Mouse (Mus musculus): ENCODE results near the gene Polr1c. TPM values are rescaled to one million over a fixed set of nuclear protein-coding genes. Genes with fewer than 3 reads are reported as not detected.

Polr1c gene
- polyA plus RNA-seq, 1 experiment from 2014 or later = 100 TPM

DNA sequence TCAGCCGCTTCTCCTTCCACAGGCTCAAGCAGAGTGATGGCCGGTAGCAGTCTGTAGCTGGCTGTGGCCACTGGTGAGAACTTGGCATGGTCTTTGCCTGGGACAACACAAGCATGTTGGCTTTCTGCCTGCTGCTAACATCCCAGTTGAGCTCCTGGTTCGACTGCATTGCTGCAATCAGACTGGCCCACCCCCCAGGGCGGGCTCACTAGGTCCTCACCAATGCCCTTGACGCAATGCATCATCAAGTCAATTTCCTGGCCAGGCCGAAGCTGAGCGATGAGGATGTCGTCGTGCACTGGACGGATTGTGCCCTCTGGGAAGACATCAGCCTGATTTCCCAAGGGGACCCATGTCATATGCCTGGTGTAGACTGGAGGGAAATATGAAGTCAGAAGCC lies 3.3 kb downstream of the Polr1c start:
- whole genome bisulfite sequencing = 85% methylated on average over 10 of the region's 10 CpGs
- Histone ChIP-seq H3K9ac (ENCODE audit: low read depth, low read length) (no peak overlapping the region), H3K36me3 (ENCODE audit: control insufficient read depth, insufficient read depth, low read length) (peaks cover 29% of the 10 kb centered on the region), H3K4me2 (replicated peaks; ENCODE audit: low read depth, low read length) (no peak overlapping the region), H3K9me3 (ENCODE audit: control insufficient read depth, low read length) (no peaks in the 10 kb centered on the region), H3K4me1 (replicated peaks; ENCODE audit: control insufficient read depth, insufficient read depth, low read length) (peaks cover 7% of the 10 kb centered on the region), H3K4me3 (ENCODE audit: low read depth, low read length) (no peak overlapping the region), H3K27me3 (ENCODE audit: control insufficient read depth, insufficient read depth, low read length) (no peaks in the 10 kb centered on the region), H3K27ac (ENCODE audit: low read depth, low read length) (no peak overlapping the region)
- DNase-seq (ENCODE audit: low spot score) = peak; percentile 10
- ATAC-seq (ENCODE audit: low FRiP score) = no peak

DNA sequence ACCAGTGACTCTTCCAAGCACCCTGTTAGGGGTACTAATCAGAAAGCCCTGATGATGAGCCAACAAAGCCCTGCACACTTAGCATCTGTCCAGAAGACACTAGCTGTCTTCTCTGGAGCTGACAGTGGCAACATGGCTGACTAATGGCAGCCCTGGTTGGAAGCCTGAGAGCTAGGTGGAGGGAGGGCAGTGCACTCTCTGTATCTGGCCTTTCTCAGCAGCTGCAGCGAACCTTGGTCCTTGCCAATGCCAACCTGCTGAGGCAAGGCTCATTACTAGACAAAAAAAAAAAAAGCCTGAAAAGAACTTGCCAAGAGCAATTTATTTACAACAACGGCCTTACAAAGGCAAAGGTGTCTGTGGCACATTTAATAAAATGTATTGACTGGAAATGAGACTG lies 4.2 kb downstream of the Polr1c start:
- 89% methylated on average over 2 of the region's 2 CpGs for WGBS
- Histone ChIP-seq H3K9me3 (ENCODE audit: control insufficient read depth, low read length) (no peaks in the 10 kb centered on the region), H3K27me3 (ENCODE audit: control insufficient read depth, insufficient read depth, low read length) (no peaks in the 10 kb centered on the region), H3K4me1 (replicated peaks; ENCODE audit: control insufficient read depth, insufficient read depth, low read length) (peaks cover 5% of the 10 kb centered on the region), H3K27ac (ENCODE audit: low read depth, low read length) (no peak overlapping the region), H3K36me3 (ENCODE audit: control insufficient read depth, insufficient read depth, low read length) (peaks cover 29% of the 10 kb centered on the region), H3K9ac (ENCODE audit: low read depth, low read length) (no peak overlapping the region), H3K4me3 (ENCODE audit: low read depth, low read length) (no peak overlapping the region), H3K4me2 (replicated peaks; ENCODE audit: low read depth, low read length) (no peak overlapping the region)
- ATAC-seq (ENCODE audit: low FRiP score) = no peak
- DNase-seq (ENCODE audit: low spot score) = no peak

DNA sequence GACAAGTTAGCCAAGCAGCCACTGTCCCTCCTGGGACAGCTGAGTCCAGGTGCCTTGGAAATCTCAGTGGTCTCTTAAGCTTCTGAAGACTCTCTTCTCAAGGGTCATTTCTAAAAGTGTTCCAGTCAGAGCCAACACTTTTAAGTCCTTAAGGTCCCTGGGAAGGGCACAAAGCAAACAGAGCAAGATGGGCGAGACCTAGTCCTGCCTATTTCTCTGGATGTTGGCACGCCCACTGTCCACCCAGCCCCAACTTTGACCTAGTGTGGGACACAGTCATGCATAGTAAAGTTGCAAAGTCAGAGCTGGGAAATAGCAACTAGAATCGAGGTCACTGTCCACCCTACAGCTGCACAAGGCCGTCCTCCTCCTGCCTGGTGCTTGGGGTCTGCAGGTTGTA lies 4.9 kb downstream of the Polr1c start:
- Histone ChIP-seq H3K9ac (ENCODE audit: low read depth, low read length) (no peak overlapping the region), H3K4me3 (ENCODE audit: low read depth, low read length) (no peak overlapping the region), H3K27me3 (ENCODE audit: control insufficient read depth, insufficient read depth, low read length) (no peaks in the 10 kb centered on the region), H3K4me1 (replicated peaks; ENCODE audit: control insufficient read depth, insufficient read depth, low read length) (peaks cover 3% of the 10 kb centered on the region), H3K4me2 (replicated peaks; ENCODE audit: low read depth, low read length) (no peak overlapping the region), H3K36me3 (ENCODE audit: control insufficient read depth, insufficient read depth, low read length) (peaks cover 29% of the 10 kb centered on the region), H3K27ac (ENCODE audit: low read depth, low read length) (no peak overlapping the region), H3K9me3 (ENCODE audit: control insufficient read depth, low read length) (no peaks in the 10 kb centered on the region)
- WGBS = 87% methylated on average over 4 of the region's 4 CpGs
- DNase-seq (ENCODE audit: low spot score) (no peak), ATAC-seq (ENCODE audit: low FRiP score) (no peak)

DNA sequence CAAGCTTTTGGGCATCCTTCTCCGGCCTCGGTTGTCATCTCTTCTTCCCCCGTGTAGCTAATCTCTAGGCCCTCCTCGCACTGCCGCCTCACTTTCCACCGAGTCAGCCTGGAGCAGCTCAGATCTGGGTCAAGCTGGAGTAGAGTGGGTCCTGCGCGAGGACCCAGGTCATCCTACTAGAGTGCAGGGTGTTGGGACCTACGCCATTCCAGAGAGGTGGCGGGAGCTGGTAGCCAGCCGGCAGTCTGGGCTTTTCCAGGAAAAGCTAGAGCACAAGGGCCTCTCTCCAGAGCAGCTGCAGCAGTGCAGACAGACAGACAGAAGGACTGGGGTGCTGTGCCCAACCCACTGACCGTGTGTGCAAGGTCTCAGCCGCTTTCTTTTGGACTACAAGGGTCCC lies 5.6 kb downstream of the Polr1c start:
- DNase-seq (ENCODE audit: low spot score) (no peak), ATAC-seq (ENCODE audit: low FRiP score) (no peak)
- Histone ChIP-seq H3K9me3 (ENCODE audit: control insufficient read depth, low read length) (no peaks in the 10 kb centered on the region), H3K4me1 (replicated peaks; ENCODE audit: control insufficient read depth, insufficient read depth, low read length) (peaks cover 3% of the 10 kb centered on the region), H3K36me3 (ENCODE audit: control insufficient read depth, insufficient read depth, low read length) (peaks cover 33% of the 10 kb centered on the region), H3K4me3 (ENCODE audit: low read depth, low read length) (no peak overlapping the region), H3K27ac (ENCODE audit: low read depth, low read length) (no peak overlapping the region), H3K9ac (ENCODE audit: low read depth, low read length) (no peak overlapping the region), H3K4me2 (replicated peaks; ENCODE audit: low read depth, low read length) (no peak overlapping the region), H3K27me3 (ENCODE audit: control insufficient read depth, insufficient read depth, low read length) (no peaks in the 10 kb centered on the region)
- WGBS = 89% methylated on average over 13 of the region's 13 CpGs

DNA sequence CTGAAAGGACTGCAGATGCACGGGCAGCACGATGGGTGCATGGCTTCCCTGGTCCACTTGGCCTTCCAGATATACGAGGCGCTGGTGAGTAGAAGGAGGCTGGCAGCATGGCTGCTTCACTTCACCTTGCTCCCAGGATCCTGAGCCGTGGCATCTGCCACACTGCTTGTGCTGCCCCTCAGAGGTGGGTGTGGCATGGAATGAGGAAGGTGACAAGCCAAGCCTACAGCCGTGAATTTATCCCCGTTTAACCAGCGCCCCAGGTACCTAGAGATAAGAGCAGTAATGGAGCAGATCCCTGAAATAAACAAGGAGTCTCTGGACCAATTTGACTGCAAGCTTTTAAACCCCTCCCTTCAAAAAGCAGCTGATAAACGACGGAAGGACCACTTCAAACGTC lies 6.4 kb downstream of the Polr1c start:
- no peak overlapping the region for H3K4me2 ChIP-seq (replicated peaks; ENCODE audit: low read depth, low read length)
- 86% methylated on average over 11 of the region's 11 CpGs for WGBS
- H3K9ac ChIP-seq (ENCODE audit: low read depth, low read length) = no peak overlapping the region
- no peaks in the 10 kb centered on the region for H3K9me3 ChIP-seq (ENCODE audit: control insufficient read depth, low read length)
- no peak for ATAC-seq (ENCODE audit: low FRiP score)
- DNase-seq (ENCODE audit: low spot score) = no peak
- H3K4me3 ChIP-seq (ENCODE audit: low read depth, low read length) = no peak overlapping the region
- H3K27ac ChIP-seq (ENCODE audit: low read depth, low read length) = no peak overlapping the region
- H3K4me1 ChIP-seq (replicated peaks; ENCODE audit: control insufficient read depth, insufficient read depth, low read length) = no peaks in the 10 kb centered on the region; the same call in 1 of the 2 replicates
- H3K36me3 ChIP-seq (ENCODE audit: control insufficient read depth, insufficient read depth, low read length) = peaks cover 37% of the 10 kb centered on the region
- H3K27me3 ChIP-seq (ENCODE audit: control insufficient read depth, insufficient read depth, low read length) = no peaks in the 10 kb centered on the region

GRCm38 (mm10) chr17:46239516-46240114 lies 8.2 kb downstream of the Polr1c start:
- DNase-seq (ENCODE audit: low spot score) = no peak
- Histone ChIP-seq H3K36me3 (ENCODE audit: control insufficient read depth, insufficient read depth, low read length) (peaks cover 31% of the 10 kb centered on the region; the same call in 1 of the 2 replicates), H3K9ac (ENCODE audit: low read depth, low read length) (no peak overlapping the region), H3K4me1 (replicated peaks; ENCODE audit: control insufficient read depth, insufficient read depth, low read length) (no peaks in the 10 kb centered on the region), H3K9me3 (ENCODE audit: control insufficient read depth, low read length) (no peaks in the 10 kb centered on the region), H3K27me3 (ENCODE audit: control insufficient read depth, insufficient read depth, low read length) (no peaks in the 10 kb centered on the region), H3K4me3 (ENCODE audit: low read depth, low read length) (no peak overlapping the region), H3K4me2 (replicated peaks; ENCODE audit: low read depth, low read length) (no peak overlapping the region), H3K27ac (ENCODE audit: low read depth, low read length) (no peak overlapping the region)
- ATAC-seq (ENCODE audit: low FRiP score) = no peak
- 95% methylated on average over 15 of the region's 15 CpGs for WGBS

DNA sequence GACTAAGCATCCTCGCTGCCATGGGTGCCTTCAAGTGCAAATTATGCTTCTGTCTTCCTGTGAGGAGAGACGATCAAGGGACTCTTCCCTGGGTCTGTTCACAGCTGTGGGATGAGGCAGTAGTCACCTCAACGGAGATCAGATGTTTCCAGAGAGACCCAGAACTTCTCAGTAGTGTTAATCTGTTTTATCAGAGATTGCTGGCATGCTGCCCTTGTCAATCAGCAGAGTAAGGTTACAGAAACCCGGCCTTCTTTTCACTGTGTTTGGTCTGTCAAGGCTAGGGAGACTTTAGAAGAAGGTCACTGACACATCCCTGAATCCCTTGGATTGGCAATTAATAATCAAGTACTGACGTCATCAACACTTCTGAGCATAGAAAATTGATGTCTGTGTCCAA lies 10.4 kb downstream of the Polr1c start:
- WGBS = 88% methylated on average over 5 of the region's 5 CpGs
- no peak for DNase-seq (ENCODE audit: low spot score)
- no peak for ATAC-seq (ENCODE audit: low FRiP score)
- H3K36me3 ChIP-seq (ENCODE audit: control insufficient read depth, insufficient read depth, low read length) = peaks cover 25% of the 10 kb centered on the region; the same call in 1 of the 2 replicates
- H3K4me3 ChIP-seq (ENCODE audit: low read depth, low read length) = no peak overlapping the region
- H3K9ac ChIP-seq (ENCODE audit: low read depth, low read length) = no peak overlapping the region
- no peaks in the 10 kb centered on the region for H3K27me3 ChIP-seq (ENCODE audit: control insufficient read depth, insufficient read depth, low read length)
- H3K4me2 ChIP-seq (replicated peaks; ENCODE audit: low read depth, low read length) = no peak overlapping the region
- H3K9me3 ChIP-seq (ENCODE audit: control insufficient read depth, low read length) = no peaks in the 10 kb centered on the region
- no peak overlapping the region for H3K27ac ChIP-seq (ENCODE audit: low read depth, low read length)
- H3K4me1 ChIP-seq (replicated peaks; ENCODE audit: control insufficient read depth, insufficient read depth, low read length) = no peaks in the 10 kb centered on the region

GRCm38 (mm10) chr17:46237079-46237478 lies 10.8 kb downstream of the Polr1c start:
- no peak for DNase-seq (ENCODE audit: low spot score)
- H3K4me3 ChIP-seq (ENCODE audit: low read depth, low read length) = no peak overlapping the region
- H3K4me1 ChIP-seq (replicated peaks; ENCODE audit: control insufficient read depth, insufficient read depth, low read length) = no peaks in the 10 kb centered on the region
- H3K27me3 ChIP-seq (ENCODE audit: control insufficient read depth, insufficient read depth, low read length) = no peaks in the 10 kb centered on the region
- ATAC-seq (ENCODE audit: low FRiP score) = no peak
- 95% methylated on average over 6 of the region's 6 CpGs for WGBS
- no peak overlapping the region for H3K27ac ChIP-seq (ENCODE audit: low read depth, low read length)
- H3K9me3 ChIP-seq (ENCODE audit: control insufficient read depth, low read length) = no peaks in the 10 kb centered on the region
- H3K4me2 ChIP-seq (replicated peaks; ENCODE audit: low read depth, low read length) = no peak overlapping the region
- H3K9ac ChIP-seq (ENCODE audit: low read depth, low read length) = no peak overlapping the region
- H3K36me3 ChIP-seq (ENCODE audit: control insufficient read depth, insufficient read depth, low read length) = peaks cover 23% of the 10 kb centered on the region; the same call in 1 of the 2 replicates

- Histone ChIP-seq H3K36me3 (ENCODE audit: control insufficient read depth, insufficient read depth, low read length) (0 out of 2 replicates have a peak, but pooled peaks cover 17% of the 10 kb centered on the region), H3K9ac (ENCODE audit: low read depth, low read length) (no peak overlapping the region)
- no peak for ATAC-seq (ENCODE audit: low FRiP score)
Measured at GRCm38 (mm10) chr17:46236067-46236466, 11.8 kb downstream of the Polr1c start.

More at GRCm38 (mm10) chr17:46236067-46236466, 11.8 kb downstream of the Polr1c start:
- Histone ChIP-seq H3K4me3 (ENCODE audit: low read depth, low read length) (no peak overlapping the region), H3K4me2 (replicated peaks; ENCODE audit: low read depth, low read length) (no peak overlapping the region), H3K27ac (ENCODE audit: low read depth, low read length) (no peak overlapping the region), H3K27me3 (ENCODE audit: control insufficient read depth, insufficient read depth, low read length) (no peaks in the 10 kb centered on the region), H3K4me1 (replicated peaks; ENCODE audit: control insufficient read depth, insufficient read depth, low read length) (no peaks in the 10 kb centered on the region), H3K9me3 (ENCODE audit: control insufficient read depth, low read length) (no peaks in the 10 kb centered on the region)
- no peak for DNase-seq (ENCODE audit: low spot score)
- 85% methylated on average over 1 of the region's 1 CpGs for WGBS

Measured in hindbrain, embryonic 11.5 days (tissue).